Mouse (Mus musculus) left cerebral cortex, adult 18-20 months (tissue): Measurements from ENCODE around the gene Tacc3. TPM values are rescaled to one million over a fixed set of nuclear protein-coding genes. Genes with fewer than 3 reads are reported as not detected.

Experiments
- DNase-seq, 2 experiments: peaks; one replicate each; pipeline ENCODE4 v3.0.0; 2021 to 2022; ENCODE audit warnings: low spot score in 2 of 2, mixed read lengths in 1 of 2
- total RNA-seq, 2 experiments: library from RNA; stranded (reverse); gene quantifications; 2 replicates each; pipeline ENCODE4 v1.2.3; 2021

Gene Tacc3
- total RNA-seq, 2 experiments from 2014 or later, result 4.2 to 6.5 TPM

GRCm38 (mm10) chr5:33694461-33694847 is 36.5 kb downstream of the Tacc3 start:
- no peak for DNase-seq

GRCm38 (mm10) chr5:33694848-33695717 is 37.2 kb downstream of the Tacc3 start:
- DNase-seq, result peak; percentile 9 to 35

- no peak for DNase-seq
These were observed 37.8 kb downstream of the Tacc3 start for GRCm38 (mm10) chr5:33695718-33696121.

GRCm38 (mm10) chr5:33696430-33696829 is 38.5 kb downstream of the Tacc3 start:
- DNase-seq, result no peak

GRCm38 (mm10) chr5:33697534-33697933 is 39.6 kb downstream of the Tacc3 start:
- DNase-seq, result no peak

GRCm38 (mm10) chr5:33697947-33698512 is 40.1 kb downstream of the Tacc3 start:
- peak in 1 of 2 experiments; percentile 39 for DNase-seq

GRCm38 (mm10) chr5:33698669-33699068 is 40.7 kb downstream of the Tacc3 start:
- DNase-seq, result no peak

- DNase-seq, result no peak
These were observed 42.1 kb downstream of the Tacc3 start for GRCm38 (mm10) chr5:33700010-33700409.

- DNase-seq, result no peak
These were observed 43.9 kb downstream of the Tacc3 start for GRCm38 (mm10) chr5:33701832-33702231.

GRCm38 (mm10) chr5:33703999-33704398 is 46.1 kb downstream of the Tacc3 start:
- DNase-seq, result no peak

GRCm38 (mm10) chr5:33704945-33705611 is 47.1 kb downstream of the Tacc3 start:
- peak in 1 of 2 experiments; percentile 36 for DNase-seq

- no peak for DNase-seq
These were observed 47.9 kb downstream of the Tacc3 start for GRCm38 (mm10) chr5:33705612-33706349.

- DNase-seq, result no peak
These were observed 48.4 kb downstream of the Tacc3 start for GRCm38 (mm10) chr5:33706350-33706629.

- no peak for DNase-seq
These were observed 49.2 kb downstream of the Tacc3 start for GRCm38 (mm10) chr5:33707163-33707562.

GRCm38 (mm10) chr5:33709037-33709436 is 51.1 kb downstream of the Tacc3 start:
- DNase-seq, result no peak

GRCm38 (mm10) chr5:33712550-33712949 is 54.6 kb downstream of the Tacc3 start:
- DNase-seq, result no peak

- DNase-seq, result no peak
These were observed 57.3 kb downstream of the Tacc3 start for GRCm38 (mm10) chr5:33715182-33715581.

GRCm38 (mm10) chr5:33716467-33716866 is 58.5 kb downstream of the Tacc3 start:
- no peak for DNase-seq

- DNase-seq, result no peak
These were observed 60.5 kb downstream of the Tacc3 start for GRCm38 (mm10) chr5:33718460-33718859.

- DNase-seq, result no peak
These were observed 63.0 kb downstream of the Tacc3 start for GRCm38 (mm10) chr5:33720852-33721490.
